Mouse (Mus musculus) lung, adult 2 months (tissue): ENCODE data around the gene Slc28a3.

Experiments used
- CTCF ChIP-seq: fragments of 200-500 bp; IDR thresholded peaks from 2 replicates; pipeline ENCODE4 v1.5.1; 2011; ENCODE audit warnings: mild to moderate bottlenecking, low read length, control low read depth; ENCODE audit not compliant: insufficient read depth
- POLR2A ChIP-seq: fragments of 200-500 bp; IDR thresholded peaks from 2 replicates; pipeline ENCODE4 v1.6.1; 2011; ENCODE audit warnings: low read depth, mild to moderate bottlenecking, control low read depth, low read length, borderline replicate concordance; ENCODE audit errors: extremely low read depth

GRCm38 (mm10) chr13:58657987-58658386 is 47.3 kb upstream of the Slc28a3 start:
- no peak for TF ChIP-seq CTCF
- no peak for TF ChIP-seq POLR2A
